Mouse (Mus musculus) cerebellum, adult 2 months (tissue): ENCODE data around the gene Spn.

Experiments
- CTCF ChIP-seq: fragments of 200-500 bp; IDR thresholded peaks from 2 replicates; pipeline ENCODE4 v1.5.1; 2011; ENCODE audit warnings: low read depth, mild to moderate bottlenecking, control low read depth, low read length, moderate library complexity, borderline replicate concordance; ENCODE audit not compliant: insufficient read depth
- POLR2A ChIP-seq: fragments of 200-500 bp; IDR thresholded peaks from 2 replicates; pipeline ENCODE4 v1.6.1; 2011; ENCODE audit warnings: low read length, control low read depth, borderline replicate concordance; ENCODE audit not compliant: insufficient read depth

- TF ChIP-seq CTCF (no peak), POLR2A (no peak)
Measured at GRCm38 (mm10) chr7:127134821-127135447, 2.7 kb downstream of the Spn start.
